Mouse (Mus musculus): Measurements from ENCODE around the gene Defb28.

GRCm38 (mm10) chr2:152487024-152487423 lies 31.0 kb upstream of the Defb28 start:
- TF ChIP-seq CTCF (IDR thresholded peaks at IDR 0.05; ENCODE audit: low read depth, low read length) (peak; percentile 33; the same call in 1 of the 2 replicates), TAL1 (conservative IDR thresholded peaks at IDR 0.05; ENCODE audit: low read depth, low read length) (no peak), GATA1 (IDR thresholded peaks at IDR 0.05; ENCODE audit: borderline replicate concordance, low read length) (no peak), GATA2 (IDR thresholded peaks at IDR 0.05; ENCODE audit: borderline replicate concordance, low read depth, low read length) (no peak)

Data from G1E (cell line).